Mouse (Mus musculus): Measurements from ENCODE around the gene Ankrd9. TPM values are rescaled to one million over a fixed set of nuclear protein-coding genes. Genes with fewer than 3 reads are reported as not detected.

Ankrd9 gene
- polyA plus RNA-seq, 1 experiment from 2014 or later: 32.9 TPM

DNA sequence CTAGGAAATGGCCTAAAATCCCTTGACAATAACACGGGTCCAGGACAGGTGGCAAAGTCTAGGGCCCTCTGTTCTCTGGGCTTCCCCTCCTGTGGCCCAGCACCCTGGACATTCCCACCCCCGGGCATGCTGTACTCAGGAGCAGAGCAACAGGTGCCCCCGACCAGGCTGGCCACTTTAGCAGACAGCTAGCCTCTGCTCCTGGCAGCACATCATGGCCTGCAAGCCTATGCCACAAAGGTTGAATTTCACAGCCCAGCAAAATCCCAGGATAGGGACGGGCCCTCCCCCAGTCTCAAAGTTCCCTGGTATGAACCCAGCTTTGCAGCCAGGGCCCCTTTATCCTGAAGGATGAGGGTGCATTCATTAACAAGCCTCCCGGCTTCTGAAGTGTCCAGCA is 3.5 kb downstream of the Ankrd9 start:
- peak overlapping the region; percentile 84 for H3K27ac ChIP-seq (ENCODE audit: low read depth, low read length)
- peak overlapping the region; percentile 47 for H3K9ac ChIP-seq (ENCODE audit: low read depth, low read length)
- H3K9me3 ChIP-seq (ENCODE audit: control insufficient read depth, low read length): no peaks in the 10 kb centered on the region
- ATAC-seq (replicated peaks; ENCODE audit: low FRiP score) (no peak), DNase-seq (ENCODE audit: low spot score) (no peak)
- peaks cover 26% of the 10 kb centered on the region for H3K36me3 ChIP-seq (ENCODE audit: control insufficient read depth, insufficient read depth, low read length)
- peak overlapping the region; percentile 22; the same call in 1 of the 2 replicates for H3K4me3 ChIP-seq (ENCODE audit: low read depth, low read length)
- peak overlapping the region; percentile 98 for H3K4me2 ChIP-seq
- H3K4me1 ChIP-seq (replicated peaks; ENCODE audit: control insufficient read depth, insufficient read depth, low read length): peaks cover 71% of the 10 kb centered on the region
- H3K27me3 ChIP-seq (replicated peaks; ENCODE audit: control insufficient read depth, insufficient read depth, low read length): no peaks in the 10 kb centered on the region
- 83% methylated on average over 5 of the region's 5 CpGs for WGBS

DNA sequence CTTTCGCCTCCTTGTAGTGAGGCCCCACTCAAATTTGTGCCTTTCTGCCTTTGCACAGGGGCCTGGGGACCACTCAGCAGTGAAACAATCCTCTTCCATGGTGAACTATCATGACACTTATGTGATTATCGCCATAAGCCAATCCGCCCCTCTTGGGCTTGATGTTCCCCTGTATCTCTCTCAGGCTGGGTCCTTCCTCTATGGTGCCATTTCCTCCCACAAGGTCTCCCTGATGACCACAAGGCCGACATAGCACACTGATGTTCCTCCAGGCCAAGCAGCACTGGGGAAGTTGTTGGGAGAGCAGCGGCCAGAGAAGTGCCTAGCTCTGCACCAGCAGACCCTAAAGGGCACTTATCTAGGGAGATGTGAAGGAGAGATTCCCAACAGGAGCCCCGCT is 4.1 kb downstream of the Ankrd9 start:
- Histone ChIP-seq H3K4me2 (peak overlapping the region; percentile 98), H3K27me3 (replicated peaks; ENCODE audit: control insufficient read depth, insufficient read depth, low read length) (no peaks in the 10 kb centered on the region), H3K27ac (ENCODE audit: low read depth, low read length) (peak overlapping the region; percentile 84), H3K9ac (ENCODE audit: low read depth, low read length) (no peak overlapping the region), H3K9me3 (ENCODE audit: control insufficient read depth, low read length) (no peaks in the 10 kb centered on the region), H3K4me1 (replicated peaks; ENCODE audit: control insufficient read depth, insufficient read depth, low read length) (peaks cover 67% of the 10 kb centered on the region), H3K36me3 (ENCODE audit: control insufficient read depth, insufficient read depth, low read length) (peaks cover 26% of the 10 kb centered on the region), H3K4me3 (ENCODE audit: low read depth, low read length) (peak overlapping the region; percentile 22; the same call in 1 of the 2 replicates)
- no peak; the same call in 1 of the 2 replicates for ATAC-seq (replicated peaks; ENCODE audit: low FRiP score)
- DNase-seq (ENCODE audit: low spot score): no peak
- WGBS: 53% methylated on average over 6 of the region's 6 CpGs

DNA sequence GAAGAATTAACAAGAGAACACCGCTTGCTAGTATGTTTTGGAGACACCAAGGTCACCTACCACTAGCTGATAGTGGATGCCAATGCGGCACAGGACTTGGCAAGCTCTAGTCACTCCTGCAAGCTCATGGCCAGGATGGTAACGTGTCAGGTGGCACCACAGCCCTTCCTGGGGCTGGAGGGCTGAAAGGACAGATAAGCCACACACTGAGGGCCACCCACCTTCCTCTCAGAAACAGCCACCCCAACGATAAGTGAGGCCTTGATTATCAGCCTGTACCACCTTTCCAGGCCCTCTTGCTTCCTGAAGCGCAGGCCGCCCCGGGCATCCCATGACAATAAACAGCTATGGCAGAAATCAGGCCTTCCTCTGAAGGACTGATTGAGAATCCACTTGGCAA is 4.5 kb downstream of the Ankrd9 start:
- Histone ChIP-seq H3K4me2 (peak overlapping the region; percentile 98), H3K9me3 (ENCODE audit: control insufficient read depth, low read length) (no peaks in the 10 kb centered on the region), H3K4me1 (replicated peaks; ENCODE audit: control insufficient read depth, insufficient read depth, low read length) (peaks cover 62% of the 10 kb centered on the region), H3K27me3 (replicated peaks; ENCODE audit: control insufficient read depth, insufficient read depth, low read length) (no peaks in the 10 kb centered on the region), H3K27ac (ENCODE audit: low read depth, low read length) (peak overlapping the region; percentile 92), H3K36me3 (ENCODE audit: control insufficient read depth, insufficient read depth, low read length) (peaks cover 29% of the 10 kb centered on the region), H3K9ac (ENCODE audit: low read depth, low read length) (peak overlapping the region; percentile 58), H3K4me3 (ENCODE audit: low read depth, low read length) (no peak overlapping the region)
- 38% methylated on average over 7 of the region's 7 CpGs for WGBS
- ATAC-seq (replicated peaks; ENCODE audit: low FRiP score): peak; percentile 86
- peak; percentile 67 for DNase-seq (ENCODE audit: low spot score)

- 81% methylated on average over 4 of the region's 4 CpGs for WGBS
- Histone ChIP-seq H3K9ac (ENCODE audit: low read depth, low read length) (peak overlapping the region; percentile 58), H3K4me1 (replicated peaks; ENCODE audit: control insufficient read depth, insufficient read depth, low read length) (peaks cover 61% of the 10 kb centered on the region), H3K4me2 (peak overlapping the region; percentile 98), H3K27ac (ENCODE audit: low read depth, low read length) (peak overlapping the region; percentile 92), H3K4me3 (ENCODE audit: low read depth, low read length) (no peak overlapping the region), H3K27me3 (replicated peaks; ENCODE audit: control insufficient read depth, insufficient read depth, low read length) (no peaks in the 10 kb centered on the region), H3K36me3 (ENCODE audit: control insufficient read depth, insufficient read depth, low read length) (peaks cover 33% of the 10 kb centered on the region), H3K9me3 (ENCODE audit: control insufficient read depth, low read length) (no peaks in the 10 kb centered on the region)
- DNase-seq (ENCODE audit: low spot score) (no peak), ATAC-seq (replicated peaks; ENCODE audit: low FRiP score) (no peak)
Measured at GRCm38 (mm10) chr12:110973829-110974228, 5.0 kb downstream of the Ankrd9 start.

GRCm38 (mm10) chr12:110971972-110972371 is 6.9 kb downstream of the Ankrd9 start:
- Histone ChIP-seq H3K27me3 (replicated peaks; ENCODE audit: control insufficient read depth, insufficient read depth, low read length) (no peaks in the 10 kb centered on the region), H3K9me3 (ENCODE audit: control insufficient read depth, low read length) (no peaks in the 10 kb centered on the region), H3K9ac (ENCODE audit: low read depth, low read length) (no peak overlapping the region), H3K27ac (ENCODE audit: low read depth, low read length) (no peak overlapping the region; the same call in 1 of the 2 replicates), H3K4me1 (replicated peaks; ENCODE audit: control insufficient read depth, insufficient read depth, low read length) (peaks cover 51% of the 10 kb centered on the region), H3K4me2 (peak overlapping the region; percentile 6; the same call in 1 of the 2 replicates), H3K4me3 (ENCODE audit: low read depth, low read length) (no peak overlapping the region), H3K36me3 (ENCODE audit: control insufficient read depth, insufficient read depth, low read length) (peaks cover 29% of the 10 kb centered on the region)
- ATAC-seq (replicated peaks; ENCODE audit: low FRiP score) (peak; percentile 59), DNase-seq (ENCODE audit: low spot score) (no peak)
- 59% methylated on average over 5 of the region's 5 CpGs for WGBS

- Histone ChIP-seq H3K4me2 (no peak overlapping the region), H3K4me3 (ENCODE audit: low read depth, low read length) (no peak overlapping the region), H3K27ac (ENCODE audit: low read depth, low read length) (peak overlapping the region; percentile 11; the same call in 1 of the 2 replicates), H3K27me3 (replicated peaks; ENCODE audit: control insufficient read depth, insufficient read depth, low read length) (no peaks in the 10 kb centered on the region), H3K36me3 (ENCODE audit: control insufficient read depth, insufficient read depth, low read length) (peaks cover 16% of the 10 kb centered on the region), H3K9me3 (ENCODE audit: control insufficient read depth, low read length) (no peaks in the 10 kb centered on the region), H3K9ac (ENCODE audit: low read depth, low read length) (no peak overlapping the region), H3K4me1 (replicated peaks; ENCODE audit: control insufficient read depth, insufficient read depth, low read length) (peaks cover 51% of the 10 kb centered on the region)
- ATAC-seq (replicated peaks; ENCODE audit: low FRiP score): no peak
- no peak for DNase-seq (ENCODE audit: low spot score)
- WGBS: 96% methylated on average over 5 of the region's 5 CpGs
Measured at GRCm38 (mm10) chr12:110970408-110970807, 8.4 kb downstream of the Ankrd9 start.

- H3K9me3 ChIP-seq (ENCODE audit: control insufficient read depth, low read length): no peaks in the 10 kb centered on the region
- no peak overlapping the region for H3K4me2 ChIP-seq
- 74% methylated on average over 2 of the region's 2 CpGs for WGBS
- H3K27ac ChIP-seq (ENCODE audit: low read depth, low read length): no peak overlapping the region
- no peaks in the 10 kb centered on the region for H3K27me3 ChIP-seq (replicated peaks; ENCODE audit: control insufficient read depth, insufficient read depth, low read length)
- H3K4me1 ChIP-seq (replicated peaks; ENCODE audit: control insufficient read depth, insufficient read depth, low read length): peaks cover 25% of the 10 kb centered on the region
- H3K9ac ChIP-seq (ENCODE audit: low read depth, low read length): no peak overlapping the region
- ATAC-seq (replicated peaks; ENCODE audit: low FRiP score): peak; percentile 56; the same call in 1 of the 2 replicates
- H3K36me3 ChIP-seq (ENCODE audit: control insufficient read depth, insufficient read depth, low read length): peaks cover 7% of the 10 kb centered on the region
- H3K4me3 ChIP-seq (ENCODE audit: low read depth, low read length): no peak overlapping the region
- no peak for DNase-seq (ENCODE audit: low spot score)
Measured at GRCm38 (mm10) chr12:110967146-110967545, 11.7 kb downstream of the Ankrd9 start.

DNA sequence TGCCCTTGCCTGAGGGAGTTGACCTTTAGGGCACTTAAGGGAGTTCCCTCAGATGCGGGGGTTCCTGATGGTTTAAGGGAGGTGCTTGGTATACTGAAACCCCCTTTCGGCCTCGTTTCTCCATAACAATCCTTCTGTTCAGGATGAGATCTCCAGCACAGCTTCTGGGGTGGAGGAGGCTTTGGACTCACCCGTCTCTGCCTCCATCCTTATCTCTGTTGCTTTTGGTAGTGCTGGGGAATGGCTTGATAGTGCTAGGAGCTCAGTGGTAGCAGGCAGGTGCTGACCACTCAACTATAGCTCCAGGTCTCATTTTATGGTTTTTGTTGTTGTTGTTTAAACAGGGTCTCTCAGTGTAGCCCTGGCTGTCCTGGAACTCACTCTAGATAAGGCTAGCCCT is 12.8 kb downstream of the Ankrd9 start:
- WGBS: 61% methylated on average over 4 of the region's 4 CpGs
- DNase-seq (ENCODE audit: low spot score) (no peak), ATAC-seq (replicated peaks; ENCODE audit: low FRiP score) (peak; percentile 75)
- Histone ChIP-seq H3K36me3 (ENCODE audit: control insufficient read depth, insufficient read depth, low read length) (peaks cover 7% of the 10 kb centered on the region), H3K9ac (ENCODE audit: low read depth, low read length) (no peak overlapping the region), H3K27me3 (replicated peaks; ENCODE audit: control insufficient read depth, insufficient read depth, low read length) (no peaks in the 10 kb centered on the region), H3K27ac (ENCODE audit: low read depth, low read length) (no peak overlapping the region), H3K4me1 (replicated peaks; ENCODE audit: control insufficient read depth, insufficient read depth, low read length) (peaks cover 19% of the 10 kb centered on the region), H3K4me3 (ENCODE audit: low read depth, low read length) (no peak overlapping the region), H3K9me3 (ENCODE audit: control insufficient read depth, low read length) (no peaks in the 10 kb centered on the region), H3K4me2 (no peak overlapping the region)

DNA sequence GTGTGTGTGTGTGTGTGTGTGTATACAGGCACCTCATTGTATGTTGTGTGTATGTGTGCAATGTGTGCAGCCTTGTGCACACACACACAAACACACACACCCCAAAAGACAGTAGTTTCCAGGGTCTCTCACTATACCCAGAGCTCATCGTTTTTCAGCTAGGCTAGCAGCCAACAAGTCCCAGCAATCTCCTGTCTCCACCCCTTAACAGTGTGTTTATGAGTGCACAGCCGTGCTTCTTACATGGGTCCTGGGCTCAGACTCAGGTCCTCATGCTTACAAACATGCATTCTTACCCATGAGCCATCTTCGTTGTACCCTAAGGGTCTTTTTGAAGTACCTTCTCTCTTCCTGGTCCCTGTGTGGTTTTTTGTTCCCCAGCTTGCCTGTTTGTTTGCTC is 13.3 kb downstream of the Ankrd9 start:
- Histone ChIP-seq H3K9me3 (ENCODE audit: control insufficient read depth, low read length) (no peaks in the 10 kb centered on the region), H3K4me2 (no peak overlapping the region), H3K36me3 (ENCODE audit: control insufficient read depth, insufficient read depth, low read length) (peaks cover 7% of the 10 kb centered on the region), H3K27me3 (replicated peaks; ENCODE audit: control insufficient read depth, insufficient read depth, low read length) (no peaks in the 10 kb centered on the region), H3K4me1 (replicated peaks; ENCODE audit: control insufficient read depth, insufficient read depth, low read length) (peaks cover 19% of the 10 kb centered on the region), H3K4me3 (ENCODE audit: low read depth, low read length) (no peak overlapping the region), H3K27ac (ENCODE audit: low read depth, low read length) (no peak overlapping the region), H3K9ac (ENCODE audit: low read depth, low read length) (no peak overlapping the region)
- ATAC-seq (replicated peaks; ENCODE audit: low FRiP score): no peak
- 65% methylated on average over 3 of the region's 3 CpGs for WGBS
- DNase-seq (ENCODE audit: low spot score): no peak
